Comparison of ENCODE assay signal across 9 mouse cellular contexts in genomic region chr4:115058317-115058761, GRCm38 (mm10). TPM values are rescaled to one million over a fixed set of nuclear protein-coding genes. Genes with fewer than 3 reads are reported as not detected.
DNase-seq lines count a peak whose midpoint lies in the region; ATAC-seq and TF ChIP-seq lines count a peak whose summit lies in the region.
"Had no signal": no experiment of that assay in that cellular context is flagged by ENCODE, and none has a peak within 500 bp of the region (broad histone marks: within the 10 kb centered on the region; RNA-seq: fewer than 3 reads in every experiment).

No protein-coding gene starts in this region.

- H3K27me3 ChIP-seq in embryonic facial prominence, embryonic 13.5 days = peaks cover 99% of the 10 kb centered on the region
- H3K27me3 ChIP-seq in hindbrain, postnatal 0 days (ENCODE audit: insufficient read depth, low read length) = peaks cover 59% of the 10 kb centered on the region
- peaks cover 42% of the 10 kb centered on the region for H3K27me3 ChIP-seq in liver, postnatal 0 days (ENCODE audit: insufficient read depth, low read length)

- no peak for ATAC-seq in embryonic facial prominence, embryonic 13.5 days (ENCODE audit: insufficient number of reproducible peaks, insufficient read depth, low FRiP score, low TSS enrichment, low read depth)
- no peak for ATAC-seq in hindbrain, postnatal 0 days
- no peak for ATAC-seq in liver, postnatal 0 days

- no peak for TF ChIP-seq CTCF in hindbrain, postnatal 0 days (IDR thresholded peaks at IDR 0.05; ENCODE audit: low read depth)
- TF ChIP-seq CTCF in liver, postnatal 0 days (IDR thresholded peaks at IDR 0.05; ENCODE audit: low read depth) = no peak

- under 1% methylated on average over 20 of the region's 20 CpGs for WGBS in embryonic facial prominence, embryonic 13.5 days
- under 1% methylated on average over 20 of the region's 20 CpGs for whole genome bisulfite sequencing in hindbrain, postnatal 0 days
- 2% methylated on average over 20 of the region's 20 CpGs for WGBS in liver, postnatal 0 days (ENCODE audit: insufficient replicate concordance)

- H3K4me3 ChIP-seq in embryonic facial prominence, embryonic 13.5 days = peak overlapping the region; percentile 40
- H3K4me3 ChIP-seq in hindbrain, postnatal 0 days (ENCODE audit: low read length) = peak overlapping the region; percentile 29
- peak overlapping the region; percentile 68 for H3K4me3 ChIP-seq in liver, postnatal 0 days (ENCODE audit: low read depth, low read length)

- TF ChIP-seq EP300 in liver, postnatal 0 days (IDR thresholded peaks at IDR 0.05; ENCODE audit: low read depth) = no peak

- no peak overlapping the region for H3K27ac ChIP-seq in embryonic facial prominence, embryonic 13.5 days
- H3K27ac ChIP-seq in hindbrain, postnatal 0 days = peak overlapping the region; percentile 65; the same call in 1 of the 2 replicates
- H3K27ac ChIP-seq in liver, postnatal 0 days (ENCODE audit: low read depth) = peak overlapping the region; percentile 91

- no peaks in the 10 kb centered on the region for H3K36me3 ChIP-seq in embryonic facial prominence, embryonic 13.5 days
- H3K36me3 ChIP-seq in hindbrain, postnatal 0 days (ENCODE audit: insufficient read depth, low read length) = no peaks in the 10 kb centered on the region
- peaks cover under 1% of the 10 kb centered on the region for H3K36me3 ChIP-seq in liver, postnatal 0 days (replicated peaks; ENCODE audit: insufficient read depth, low read length)

- peaks cover 16% of the 10 kb centered on the region for H3K4me1 ChIP-seq in embryonic facial prominence, embryonic 13.5 days
- no peaks in the 10 kb centered on the region for H3K4me1 ChIP-seq in hindbrain, postnatal 0 days (ENCODE audit: insufficient read depth, low read length)
- H3K4me1 ChIP-seq in liver, postnatal 0 days (ENCODE audit: insufficient read depth) = peaks cover 29% of the 10 kb centered on the region

- H3K4me2 ChIP-seq in embryonic facial prominence, embryonic 13.5 days = no peak overlapping the region
- H3K4me2 ChIP-seq in hindbrain, postnatal 0 days (ENCODE audit: low read depth, low read length) = peak overlapping the region; percentile 31
- peak overlapping the region; percentile 95 for H3K4me2 ChIP-seq in liver, postnatal 0 days (ENCODE audit: low read depth, low read length)

- H3K9ac ChIP-seq in embryonic facial prominence, embryonic 13.5 days = no peak overlapping the region
- H3K9ac ChIP-seq in hindbrain, postnatal 0 days (replicated peaks; ENCODE audit: low read length) = peak overlapping the region; percentile 24; the same call in 1 of the 2 replicates
- H3K9ac ChIP-seq in liver, postnatal 0 days (replicated peaks) = peak overlapping the region; percentile 89

- no peaks in the 10 kb centered on the region for H3K9me3 ChIP-seq in embryonic facial prominence, embryonic 13.5 days
- H3K9me3 ChIP-seq in hindbrain, postnatal 0 days (ENCODE audit: low read length) = no peaks in the 10 kb centered on the region
- H3K9me3 ChIP-seq in liver, postnatal 0 days (ENCODE audit: low read length) = no peaks in the 10 kb centered on the region

- peak; percentile 24 for DNase-seq in adrenal gland, postnatal 10 days
- no peak for DNase-seq in adrenal gland, postnatal 25 days
- DNase-seq in hindbrain, postnatal 0 days (ENCODE audit: low spot score) = no peak
- peak; percentile 41 for DNase-seq in liver, postnatal 0 days
- DNase-seq in retina, embryonic 14.5 days (ENCODE audit: low spot score) = peak; percentile 50
- no peak for DNase-seq in adrenal gland, postnatal 4 days (ENCODE audit: low spot score in 2 of 2)
- no peak for DNase-seq in frontal cortex, adult 2 months (ENCODE audit: extremely low spot score in 1 of 2, low spot score in 1 of 2)

RNA-seq across cellular contexts. Expression of gene Tal1, which starts 2.1 kb away (rescaled TPM):
- total RNA-seq in adrenal gland, postnatal 10 days (2021) = 1 to 10 TPM; 5.4 to 7.7 TPM
- total RNA-seq in adrenal gland, postnatal 25 days (2021) = 2.9 and 3.5 TPM in 2 replicates
- polyA plus RNA-seq in embryonic facial prominence, embryonic 13.5 days (2015; fragmentation: Nextera tagmentation; extraction: Ambion mirVana) = 1.4 and 1.7 TPM in 2 replicates
- 18.1 and 19.4 TPM in 2 replicates for total RNA-seq in hindbrain, postnatal 0 days (2014; rRNA removed)
- 1.1 and 1.6 TPM in 2 replicates for polyA plus RNA-seq in hindbrain, postnatal 0 days (2015; fragmentation: Nextera tagmentation; extraction: Ambion mirVana)
- 8.3 and 8.9 TPM in 2 replicates for polyA plus RNA-seq in liver, postnatal 0 days (2015; fragmentation: Nextera tagmentation; extraction: Ambion mirVana)
- total RNA-seq in adrenal gland, postnatal 4 days (2021) = 10 to 100 TPM in 1 of 2 experiments, 1 to 10 TPM in 1; 6.3 to 11.3 TPM
- polyA plus RNA-seq in frontal cortex, adult 2 months (2012; rRNA removed) = 1.4 and 1.6 TPM in 2 replicates

RNA-seq across cellular contexts. Expression of gene Pdzk1ip1, which starts 30.2 kb away (rescaled TPM):
- 1 to 10 TPM in 1 of 2 experiments, under 1 TPM in 1; 0.99 to 1.9 TPM for total RNA-seq in adrenal gland, postnatal 10 days (2021)
- total RNA-seq in adrenal gland, postnatal 25 days (2021) = 0.58 TPM in 1 of 2 replicates, not detected in the other
- polyA plus RNA-seq in embryonic facial prominence, embryonic 13.5 days (2015; fragmentation: Nextera tagmentation; extraction: Ambion mirVana) = 8.7 and 12.3 TPM in 2 replicates
- total RNA-seq in hindbrain, postnatal 0 days (2014; rRNA removed) = 0.58 and 5.2 TPM in 2 replicates
- polyA plus RNA-seq in hindbrain, postnatal 0 days (2015; fragmentation: Nextera tagmentation; extraction: Ambion mirVana) = 4.2 and 4.9 TPM in 2 replicates
- 18.6 and 22.2 TPM in 2 replicates for polyA plus RNA-seq in liver, postnatal 0 days (2015; fragmentation: Nextera tagmentation; extraction: Ambion mirVana)
- 10 to 100 TPM in 1 of 2 experiments, 1 to 10 TPM in 1; 3.2 to 46.4 TPM for total RNA-seq in adrenal gland, postnatal 4 days (2021)
- polyA plus RNA-seq in frontal cortex, adult 2 months (2012; rRNA removed) = 0.97 and 1.00 TPM in 2 replicates

RNA-seq across cellular contexts. Expression of gene Stil, which starts 58.4 kb away (rescaled TPM):
- total RNA-seq in adrenal gland, postnatal 10 days (2021) = 1 to 10 TPM; 2.6 to 4.1 TPM
- 0.94 and 1.2 TPM in 2 replicates for total RNA-seq in adrenal gland, postnatal 25 days (2021)
- polyA plus RNA-seq in embryonic facial prominence, embryonic 13.5 days (2015; fragmentation: Nextera tagmentation; extraction: Ambion mirVana) = 12.4 and 12.5 TPM in 2 replicates
- 2.8 and 3.6 TPM in 2 replicates for total RNA-seq in hindbrain, postnatal 0 days (2014; rRNA removed)
- polyA plus RNA-seq in hindbrain, postnatal 0 days (2015; fragmentation: Nextera tagmentation; extraction: Ambion mirVana) = 2.3 and 2.8 TPM in 2 replicates
- polyA plus RNA-seq in liver, postnatal 0 days (2015; fragmentation: Nextera tagmentation; extraction: Ambion mirVana) = 3.3 and 3.4 TPM in 2 replicates
- 1 to 10 TPM; 6.5 to 7.1 TPM for total RNA-seq in adrenal gland, postnatal 4 days (2021)
- 0.53 and 0.80 TPM in 2 replicates for polyA plus RNA-seq in frontal cortex, adult 2 months (2012; rRNA removed)
- total RNA-seq: neutrophil, adult 5-6 weeks had no signal

Comparison
In these comparisons a context has a peak if more than half of its experiments do, and no peak if none do; other contexts are left out.
1. DNase-seq: peak in adrenal gland, postnatal 10 days (single experiment), liver, postnatal 0 days (single experiment) and retina, embryonic 14.5 days (single experiment); none in adrenal gland, postnatal 25 days (single experiment), hindbrain, postnatal 0 days (single experiment), adrenal gland, postnatal 4 days (0 of 2) and frontal cortex, adult 2 months (0 of 2).
2. Peak in every context shown above with its lines, with median percentiles within 50 percentile points of each other: H3K4me3 ChIP-seq.